Mouse (Mus musculus): ENCODE measurements around the gene Szrd1.

Szrd1 gene

DNA sequence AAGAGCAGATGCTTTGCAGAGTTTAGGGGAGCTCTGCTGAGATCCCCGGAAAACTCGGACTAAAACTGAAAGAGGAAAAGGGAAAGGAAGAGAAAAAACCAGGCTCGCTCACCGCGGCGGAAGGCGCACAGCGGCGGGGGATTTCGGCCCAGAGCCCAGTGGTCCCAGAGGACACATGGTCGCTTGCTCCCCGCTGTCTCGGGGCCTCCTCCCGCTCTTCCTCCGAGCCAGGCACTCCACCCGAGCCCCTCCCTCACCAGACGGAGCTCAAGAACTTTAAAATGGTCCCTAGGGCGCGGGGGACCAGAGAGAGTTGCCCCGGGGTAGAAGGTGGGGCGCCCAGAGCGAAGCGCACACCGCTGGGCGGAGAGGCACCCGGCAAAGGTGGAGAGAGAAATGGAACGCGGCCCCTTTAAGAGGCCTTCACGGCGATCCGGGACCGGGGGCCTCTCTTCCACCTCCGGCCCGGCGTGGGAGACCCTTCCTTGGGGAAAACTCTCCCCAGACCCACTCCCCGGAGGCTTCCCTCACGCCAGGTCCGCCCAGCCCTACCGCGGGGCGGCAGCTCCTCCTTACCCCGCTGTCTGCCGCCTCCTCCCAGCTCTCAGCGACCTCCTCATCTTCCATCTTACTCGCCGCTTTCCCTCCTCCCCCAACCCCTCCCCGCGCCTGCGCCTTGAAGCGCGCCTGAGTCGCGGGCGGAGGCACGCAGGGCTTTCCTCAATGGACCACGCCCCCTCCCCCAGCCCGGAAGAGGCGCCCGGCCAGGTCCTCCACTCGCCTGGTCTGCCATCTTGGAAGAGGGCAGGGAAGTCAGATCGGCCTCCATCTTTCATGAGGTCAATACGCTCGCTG is at the start of gene Szrd1:
Gene Szrd1, minus strand, starts transcription at position 660 of the 855 bp plus-strand sequence.
- peak; percentile 99 to 100 for DNase-seq

- no peak for DNase-seq
These were observed 47.6 kb upstream of the Szrd1 start for GRCm38 (mm10) chr4:141186923-141187836.

GRCm38 (mm10) chr4:141184426-141184825 is 44.9 kb upstream of the Szrd1 start:
- DNase-seq = no peak

GRCm38 (mm10) chr4:141183932-141184331 is 44.4 kb upstream of the Szrd1 start:
- DNase-seq = no peak

DNA sequence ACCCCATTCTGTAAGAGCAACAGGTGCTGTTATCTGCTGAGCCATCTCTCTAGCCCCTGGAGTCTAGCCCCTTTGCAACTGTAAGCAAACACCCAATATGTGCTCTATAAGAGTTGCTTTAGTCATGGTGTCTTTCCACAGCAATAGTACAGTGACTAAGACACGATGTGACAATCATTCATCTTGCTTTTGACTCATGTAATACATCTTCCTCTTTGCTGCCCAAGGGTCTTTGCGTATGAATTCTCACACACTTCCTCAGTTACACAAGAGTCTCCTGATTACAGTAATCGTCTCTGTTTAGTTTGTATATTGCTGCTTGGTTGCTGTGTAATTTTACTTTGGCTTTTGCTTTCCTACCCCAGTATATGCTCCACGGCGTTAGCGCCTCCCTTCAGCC is 42.4 kb upstream of the Szrd1 start:
- DNase-seq = no peak

- DNase-seq = no peak
These were observed 41.3 kb upstream of the Szrd1 start for GRCm38 (mm10) chr4:141180831-141181230.

DNA sequence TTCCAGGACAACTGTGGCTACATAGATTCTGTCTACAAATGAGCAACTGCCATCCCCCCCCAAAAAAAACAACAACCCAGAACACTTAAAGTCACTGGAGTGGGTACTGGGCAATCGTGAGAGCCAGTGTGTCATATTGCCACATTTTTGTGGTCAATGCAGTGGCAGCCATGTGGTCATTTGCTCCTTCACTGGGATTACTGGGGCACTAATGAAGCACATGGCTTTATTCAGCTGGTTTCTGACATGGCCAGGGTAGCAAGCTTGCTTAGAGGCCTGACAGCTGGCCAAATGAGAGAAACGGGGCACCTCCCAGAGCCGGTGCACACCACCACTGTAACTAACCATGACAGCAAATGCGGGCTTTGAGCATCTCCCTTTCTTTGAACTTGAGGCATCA is 38.9 kb upstream of the Szrd1 start:
- DNase-seq = no peak

DNA sequence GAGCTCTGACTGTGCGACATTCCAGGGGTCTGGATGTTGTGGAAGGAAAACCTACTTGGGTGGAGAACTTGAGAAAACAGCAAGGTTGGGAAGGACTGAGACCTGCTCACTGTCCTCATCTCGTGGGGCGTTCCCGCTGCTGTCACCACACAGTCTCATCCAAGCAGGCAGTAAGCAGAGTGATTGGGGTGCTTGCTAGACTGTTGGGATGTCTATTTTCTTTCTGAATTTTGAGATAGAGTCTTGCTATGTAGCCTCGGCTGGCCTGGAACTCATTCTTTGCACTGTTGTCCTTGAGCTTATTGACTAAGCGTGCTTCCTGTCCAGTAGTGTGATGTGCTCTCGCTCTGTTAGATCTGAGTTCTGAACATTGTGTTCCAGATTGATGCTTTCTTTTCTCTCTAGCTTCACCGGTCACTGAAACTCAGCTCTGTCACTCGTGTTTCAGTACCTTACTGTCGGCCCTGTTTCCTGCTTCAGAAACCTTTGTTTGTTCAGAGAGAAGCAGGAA is 36.8 kb upstream of the Szrd1 start:
- DNase-seq = no peak

GRCm38 (mm10) chr4:141175783-141176182 is 36.2 kb upstream of the Szrd1 start:
- no peak for DNase-seq

- DNase-seq = no peak
These were observed 32.5 kb upstream of the Szrd1 start for GRCm38 (mm10) chr4:141172121-141172520.

DNA sequence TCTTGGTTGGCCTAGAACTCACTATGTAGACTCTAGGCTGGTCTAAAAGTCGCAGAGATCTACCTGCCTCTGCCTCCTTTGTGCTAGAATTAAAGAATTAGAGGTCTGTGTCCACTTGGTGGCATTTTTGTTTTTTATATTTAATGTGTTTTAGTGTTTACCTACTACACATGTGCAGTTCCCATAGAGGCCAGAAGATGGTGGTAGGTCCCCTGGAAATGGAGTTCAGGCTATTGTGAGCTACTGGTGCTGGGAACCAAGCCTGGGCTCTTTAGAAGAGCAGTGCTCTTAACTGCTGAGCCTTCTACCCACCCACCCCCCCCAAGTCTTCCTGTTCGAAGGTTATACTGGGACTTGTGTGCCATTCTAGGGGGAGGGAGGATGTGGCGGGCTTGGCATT is 27.6 kb upstream of the Szrd1 start:
- DNase-seq = no peak

DNA sequence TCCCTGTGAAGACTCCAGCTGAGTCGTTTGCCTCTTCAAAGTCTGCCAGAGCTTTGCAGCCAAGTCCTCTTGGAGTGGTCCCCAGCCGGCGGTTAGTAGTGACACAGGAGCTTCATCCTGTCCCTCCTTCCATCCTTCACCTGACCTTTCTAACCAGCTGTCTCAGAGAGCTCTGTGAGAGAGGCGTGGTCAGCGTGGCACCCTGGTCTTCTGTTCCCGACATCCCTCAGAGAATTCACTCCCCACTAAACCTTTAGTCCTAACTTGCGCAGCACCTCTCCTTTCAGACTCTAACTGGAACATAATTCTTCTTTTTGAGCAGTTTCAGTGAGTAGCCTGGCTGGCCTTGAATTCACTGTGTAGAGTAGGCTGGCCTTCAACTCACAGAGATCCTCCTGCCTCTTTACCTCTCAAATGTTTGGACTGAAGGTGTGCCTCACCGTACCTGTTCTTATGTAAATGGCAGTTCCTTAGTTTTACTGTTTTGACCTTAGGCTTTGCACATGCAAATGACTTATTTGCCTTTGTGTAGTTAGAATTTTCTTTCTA is 26.2 kb upstream of the Szrd1 start:
- peak in 1 of 2 experiments; percentile 19 for DNase-seq

GRCm38 (mm10) chr4:141163729-141164128 is 24.2 kb upstream of the Szrd1 start:
- DNase-seq = no peak

GRCm38 (mm10) chr4:141161699-141162208 is 22.2 kb upstream of the Szrd1 start:
- DNase-seq = no peak

- DNase-seq = no peak
These were observed 20.6 kb upstream of the Szrd1 start for GRCm38 (mm10) chr4:141160193-141160592.

DNA sequence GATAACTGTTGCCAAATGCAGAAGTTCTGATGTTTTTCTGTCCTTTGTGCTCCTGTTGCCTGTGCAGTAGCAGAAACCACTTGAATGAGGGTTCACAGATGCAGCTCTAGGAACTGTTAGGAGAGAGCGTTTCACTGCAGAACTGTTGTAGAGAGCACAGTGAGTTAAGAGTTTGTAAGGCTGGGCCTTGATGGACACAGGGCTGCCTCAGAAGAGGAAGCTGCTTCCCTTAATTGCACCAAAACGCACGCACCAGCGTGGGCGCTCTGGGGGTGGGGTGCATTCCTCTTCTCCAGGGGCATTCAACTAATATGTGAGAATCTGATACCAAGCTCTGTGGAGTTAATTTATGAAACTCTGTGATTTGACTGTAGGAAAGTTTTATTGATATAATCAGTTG is 20.1 kb upstream of the Szrd1 start:
- DNase-seq = no peak

- no peak for DNase-seq
These were observed 19.5 kb upstream of the Szrd1 start for GRCm38 (mm10) chr4:141159093-141159492.

GRCm38 (mm10) chr4:141158609-141159008 is 19.0 kb upstream of the Szrd1 start:
- DNase-seq = no peak

DNA sequence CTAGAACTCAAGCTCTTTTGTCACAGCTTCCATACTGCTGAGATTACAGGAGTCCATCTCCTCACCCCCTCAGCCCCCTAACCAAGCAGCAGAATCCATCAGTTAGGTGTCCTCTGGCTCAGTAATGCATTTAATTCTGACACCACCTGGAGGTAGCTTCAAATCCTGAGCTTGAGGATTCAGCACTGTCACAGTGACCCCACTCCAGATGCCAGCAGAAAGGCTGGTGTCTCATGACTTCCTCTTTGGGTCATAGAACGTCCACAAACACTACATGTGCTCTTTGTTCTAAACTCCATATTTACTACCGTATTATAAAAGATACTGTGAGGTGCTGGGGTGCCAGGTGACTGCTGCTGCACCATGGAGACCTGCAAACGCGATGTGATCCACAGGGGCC is 17.9 kb upstream of the Szrd1 start:
- no peak for DNase-seq

- no peak for DNase-seq
These were observed 9.5 kb upstream of the Szrd1 start for GRCm38 (mm10) chr4:141149116-141149515.

GRCm38 (mm10) chr4:141148009-141148801 is 8.6 kb upstream of the Szrd1 start:
- DNase-seq = peak in 1 of 2 experiments; percentile 59

All from cerebellum, postnatal 25 days (tissue).